Mouse (Mus musculus) adrenal gland, adult (tissue): ENCODE measurements around the gene Zbtb32.

Source experiments
- DNase-seq, 2 experiments: peaks; one replicate each; pipeline ENCODE4 v3.0.0; 2022 to 2023; ENCODE audit warnings: low spot score in 1 of 2; ENCODE audit not compliant: inconsistent age in 2 of 2

Gene Zbtb32

DNA sequence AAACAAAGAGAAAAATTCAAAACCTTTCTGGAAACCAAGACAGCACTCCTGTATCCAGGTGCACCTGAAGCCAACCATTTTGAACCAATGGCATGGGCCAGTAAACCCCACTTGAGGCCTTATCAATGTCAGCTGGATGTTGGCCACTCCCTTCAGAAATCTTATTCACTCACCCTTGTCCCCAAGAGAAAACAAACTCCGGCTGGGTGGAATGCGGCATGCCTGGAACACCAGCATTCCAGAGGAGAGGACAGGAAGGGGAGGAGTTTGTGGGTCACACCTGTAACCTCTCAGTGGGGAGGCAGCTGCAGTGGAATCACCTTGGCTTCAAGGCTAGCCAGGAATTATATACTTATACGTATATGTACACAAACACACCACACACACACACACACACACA is 3.9 kb upstream of the Zbtb32 start:
- DNase-seq = no peak

DNA sequence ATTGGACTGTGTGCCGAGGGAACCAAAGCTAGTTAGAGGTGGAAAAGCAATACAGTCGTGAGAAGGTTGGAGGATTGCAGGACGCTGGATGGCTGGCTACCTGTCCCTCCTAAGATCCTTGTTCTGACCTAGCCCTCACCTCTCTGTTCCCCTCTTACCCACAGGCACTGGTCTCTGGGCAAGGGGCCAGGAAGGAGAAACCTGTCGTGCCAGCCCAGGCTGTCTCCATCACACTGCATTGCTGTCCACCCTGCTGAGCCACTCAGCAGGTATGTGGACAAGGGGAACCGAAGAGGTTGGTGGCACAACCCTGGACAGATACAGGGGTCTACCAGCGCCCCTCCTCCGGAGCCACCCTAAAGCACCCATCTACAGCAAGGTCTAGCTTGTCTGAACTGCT is 1.9 kb upstream of the Zbtb32 start:
- no peak for DNase-seq

DNA sequence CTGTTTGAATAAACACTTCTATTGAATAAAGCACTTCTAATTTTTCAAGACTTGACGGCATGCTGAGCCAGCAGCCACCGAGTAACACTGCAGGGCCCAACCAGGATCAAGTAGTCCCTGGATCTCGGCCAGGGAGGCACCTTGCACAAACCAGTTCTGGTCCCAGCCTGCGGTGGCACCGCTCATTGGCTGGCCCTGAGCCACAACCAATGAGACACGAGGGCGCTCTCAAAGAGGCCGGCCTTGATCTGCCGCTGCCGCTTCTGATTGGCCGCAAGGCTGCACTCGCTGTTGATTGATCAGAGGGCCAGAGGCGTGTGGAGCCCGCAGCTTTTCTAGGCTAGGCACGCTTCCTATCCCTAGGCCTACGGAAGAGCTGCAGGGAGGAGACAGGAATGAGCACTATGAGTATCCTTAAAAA is 1.2 kb upstream of the Zbtb32 start:
- DNase-seq = peak; percentile 95 to 96

DNA sequence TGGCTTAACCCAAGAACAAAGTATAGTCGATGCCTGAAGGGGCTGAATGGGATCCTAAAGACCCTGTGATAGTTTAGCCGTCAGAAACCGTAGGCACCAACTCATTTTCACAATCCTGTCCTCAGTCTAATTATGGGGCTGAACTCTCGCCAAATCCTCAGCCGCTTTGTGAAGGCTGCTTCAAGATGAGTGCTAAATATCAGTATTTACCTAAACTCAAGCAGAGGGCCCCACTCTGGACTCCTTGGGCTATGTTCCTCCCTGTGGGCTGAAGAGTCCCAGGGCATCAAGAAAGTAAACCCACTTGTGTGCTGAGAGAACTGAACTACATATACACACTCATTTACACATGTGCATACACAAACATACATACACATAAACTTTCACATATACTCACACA is 1.9 kb downstream of the Zbtb32 start:
- DNase-seq = no peak

DNA sequence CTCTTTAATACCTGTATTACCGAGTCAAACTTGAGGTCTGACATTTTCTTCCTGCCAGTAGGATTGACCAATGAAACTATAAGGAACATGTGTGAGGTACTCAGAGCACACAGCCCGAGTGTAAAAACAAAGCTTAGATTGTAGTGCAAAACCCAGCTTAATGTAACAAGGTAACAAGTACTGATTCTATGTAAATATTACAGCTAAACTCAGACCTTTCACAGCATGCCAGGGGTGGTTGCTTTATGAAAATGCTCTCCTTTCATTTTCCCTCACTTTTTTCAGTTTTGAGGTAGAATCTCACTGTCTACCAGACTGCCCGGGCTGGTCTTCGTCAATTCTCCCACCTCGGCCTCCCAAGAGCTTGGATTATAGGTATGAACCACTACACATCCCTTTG is 2.6 kb downstream of the Zbtb32 start:
- no peak for DNase-seq

DNA sequence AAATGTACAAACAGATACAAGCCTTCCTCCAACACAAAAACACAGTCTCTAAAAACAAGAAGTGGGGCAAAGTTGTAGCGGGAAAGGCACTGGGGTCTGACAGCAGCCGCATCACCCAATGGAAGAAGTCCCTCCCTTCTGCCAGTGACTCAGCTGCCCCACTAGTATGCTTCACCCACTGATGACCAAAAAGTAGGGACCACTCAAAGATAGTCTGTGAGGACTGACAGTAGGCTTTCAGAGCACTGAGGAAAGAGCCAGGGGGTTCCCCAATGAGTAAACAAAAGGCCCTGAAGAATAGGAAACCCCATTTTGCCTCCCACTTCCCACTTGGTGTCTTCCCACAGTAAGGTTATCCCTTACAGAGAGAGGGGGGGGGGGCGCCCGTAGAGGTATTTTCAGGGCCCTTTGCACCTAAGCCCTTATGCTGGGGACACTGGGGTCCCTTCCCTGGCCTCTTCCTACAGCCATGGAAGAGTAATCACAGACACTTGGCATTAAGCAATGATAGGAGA is 4.1 kb downstream of the Zbtb32 start:
- no peak for DNase-seq

DNA sequence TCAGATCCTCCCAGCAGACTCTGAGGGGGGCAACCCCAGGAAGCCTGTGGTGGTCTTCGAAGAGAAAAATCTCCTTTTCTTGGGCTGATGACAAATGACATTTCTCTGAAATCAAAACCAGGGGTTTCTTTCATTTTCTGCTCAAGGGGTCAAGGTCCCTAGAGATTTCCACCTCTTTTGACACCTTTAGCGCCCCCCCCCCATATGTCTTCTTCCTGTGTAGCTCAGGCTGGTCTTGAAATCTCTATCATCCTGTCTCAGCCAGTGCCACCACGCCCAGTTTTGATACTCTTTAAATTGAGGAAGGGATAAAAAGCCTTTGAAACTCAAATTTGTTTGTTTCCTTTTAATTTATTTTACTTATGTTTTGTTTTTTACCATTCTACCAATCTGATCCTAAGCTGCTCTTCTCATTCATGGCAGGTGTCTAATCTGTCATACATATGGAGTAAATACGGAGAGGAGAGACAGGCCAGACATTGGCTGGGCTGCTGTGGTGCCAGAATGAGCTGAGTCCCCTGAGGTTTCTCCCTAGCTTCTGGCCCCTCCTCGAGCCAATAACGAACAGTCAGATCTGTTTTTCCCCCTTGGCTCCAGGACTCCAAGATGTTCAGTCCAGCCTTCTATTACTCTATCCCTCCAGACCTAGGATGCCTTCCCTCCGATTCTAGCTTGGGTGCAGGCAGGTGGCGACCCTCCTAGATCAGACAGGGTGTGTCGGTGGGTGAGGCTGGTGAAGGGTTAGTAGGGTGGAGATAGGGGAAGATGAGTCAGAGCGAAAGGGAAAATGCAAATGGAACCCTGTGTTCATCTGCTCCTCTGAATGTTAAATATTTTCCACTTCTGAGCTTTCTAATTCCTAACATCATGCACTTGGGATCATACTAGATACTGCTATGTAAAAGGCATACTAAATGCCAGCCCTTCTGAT is 4.9 kb downstream of the Zbtb32 start:
- no peak for DNase-seq

DNA sequence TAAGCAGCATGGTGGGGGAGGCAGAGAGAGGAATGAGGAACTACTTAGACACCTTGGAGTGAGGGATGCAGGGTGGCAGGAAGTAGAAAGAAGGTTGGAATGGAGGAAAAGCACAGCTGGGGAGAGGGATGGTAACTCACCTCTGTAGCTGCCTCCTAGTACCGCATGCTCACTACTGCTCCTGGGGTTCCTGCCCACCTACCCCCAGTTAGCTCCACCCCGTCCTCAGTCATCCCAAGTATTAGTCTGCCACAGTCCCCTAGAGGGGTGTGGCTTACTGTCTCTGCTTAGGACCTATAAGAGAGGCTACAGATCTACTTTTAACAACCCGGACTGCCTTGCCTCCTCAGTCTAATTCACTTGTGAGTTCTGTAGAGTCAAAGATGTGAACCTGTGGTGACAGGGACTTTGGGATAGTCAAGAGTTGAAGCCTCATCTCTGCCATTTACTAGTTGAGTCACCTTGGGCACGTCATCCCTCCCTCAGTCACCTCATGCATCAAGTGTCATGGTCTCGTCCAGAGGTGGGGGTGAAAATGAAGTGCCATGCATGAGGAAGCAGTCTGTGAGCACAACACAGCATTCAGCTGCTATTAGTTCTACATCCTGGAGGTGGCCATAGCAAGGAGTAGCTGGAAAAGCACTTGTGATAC is 5.8 kb downstream of the Zbtb32 start:
- DNase-seq = peak in 1 of 2 experiments; percentile 69

DNA sequence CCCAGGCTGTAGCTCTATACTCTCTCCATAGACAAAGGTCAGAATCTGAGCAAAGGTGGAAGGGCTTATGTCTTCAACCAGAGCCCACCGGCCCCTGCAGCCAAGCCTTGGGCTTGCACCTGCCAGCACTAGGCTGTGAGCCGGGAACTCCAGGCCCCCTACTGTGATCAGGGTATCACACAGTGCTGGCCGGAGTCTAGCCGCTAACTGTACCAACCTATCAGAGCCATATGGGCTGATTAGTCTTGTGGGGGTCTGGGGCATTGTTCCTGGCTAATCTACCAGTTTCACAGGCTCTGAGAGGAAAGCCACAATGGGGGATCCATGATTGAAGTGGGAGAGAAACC is 7.1 kb downstream of the Zbtb32 start:
- DNase-seq = no peak

DNA sequence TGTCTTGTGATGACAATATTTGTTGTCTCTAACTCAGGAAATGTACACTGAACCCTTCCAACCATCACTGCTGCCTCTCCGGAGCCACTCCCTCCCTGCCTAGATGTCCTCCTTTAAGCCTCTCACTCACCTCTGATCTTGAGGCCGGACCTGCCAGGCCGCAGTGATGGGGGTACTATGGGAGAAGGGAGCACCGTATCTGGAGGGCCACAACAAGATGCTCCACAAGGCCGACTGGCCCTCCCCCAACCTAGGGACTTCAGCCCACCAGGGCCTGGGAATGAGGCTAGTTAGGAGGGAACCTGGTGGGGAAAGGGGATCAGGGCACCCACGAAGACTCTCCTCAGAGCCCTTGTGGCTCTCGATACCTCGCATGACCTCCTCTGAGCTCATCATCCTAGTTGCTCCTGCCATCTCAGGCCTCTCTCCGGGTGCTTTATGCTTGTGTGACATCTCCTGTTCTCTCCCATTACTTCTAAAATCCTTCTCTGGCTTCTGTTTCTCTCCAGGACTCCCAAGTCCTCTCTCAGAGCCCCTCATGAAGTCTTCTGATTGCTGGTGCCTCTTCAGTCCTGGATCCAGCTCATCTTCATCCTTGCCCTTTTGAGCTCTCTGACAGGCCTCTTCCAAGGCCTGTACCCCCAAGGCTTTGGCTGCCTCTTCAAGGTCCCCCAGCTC is 7.6 kb downstream of the Zbtb32 start:
- DNase-seq = peak in 1 of 2 experiments; percentile 67

DNA sequence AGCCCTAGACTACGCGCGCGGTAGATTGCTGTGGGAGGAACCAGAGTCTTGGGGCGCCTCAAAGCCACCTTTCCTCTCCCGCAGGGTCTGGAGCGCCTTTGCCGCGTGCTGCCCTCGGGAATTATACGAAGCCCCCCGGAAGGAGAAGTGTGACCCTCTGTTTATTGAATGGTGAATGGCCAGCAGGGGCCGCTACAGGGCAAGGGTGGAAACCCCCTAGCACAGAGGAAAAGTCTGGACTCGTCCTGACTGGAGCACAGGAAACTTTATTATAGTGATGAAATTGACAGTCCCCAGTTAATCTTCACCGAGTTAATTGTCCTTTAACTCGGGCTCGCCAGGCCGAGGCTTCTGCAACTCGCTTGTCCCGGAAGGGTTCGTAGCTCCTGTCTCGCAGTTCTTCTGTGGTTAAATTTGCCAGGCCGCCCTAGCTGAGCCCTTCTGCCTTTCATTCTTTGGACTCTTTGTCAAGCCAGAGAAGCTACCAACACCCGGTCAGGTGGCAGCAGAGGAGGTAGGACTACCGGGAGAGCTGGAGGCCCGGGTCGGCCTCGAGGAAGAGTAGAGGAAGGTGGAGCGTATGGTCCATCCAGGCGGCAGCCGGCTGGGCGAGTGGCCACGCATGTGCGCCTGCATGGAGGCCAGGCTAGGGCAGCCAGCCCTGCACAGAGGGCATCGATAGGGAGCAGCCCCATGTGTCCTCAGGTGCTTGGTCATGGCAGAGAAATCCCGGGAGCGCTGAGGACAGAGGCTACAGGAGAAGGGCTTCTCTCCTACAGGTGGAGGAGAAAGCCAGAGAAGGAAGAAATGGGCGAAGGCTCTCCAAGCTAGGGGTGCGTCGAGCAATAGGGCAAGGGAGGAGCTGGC is 9.0 kb downstream of the Zbtb32 start:
- peak; percentile 87 to 96 for DNase-seq

DNA sequence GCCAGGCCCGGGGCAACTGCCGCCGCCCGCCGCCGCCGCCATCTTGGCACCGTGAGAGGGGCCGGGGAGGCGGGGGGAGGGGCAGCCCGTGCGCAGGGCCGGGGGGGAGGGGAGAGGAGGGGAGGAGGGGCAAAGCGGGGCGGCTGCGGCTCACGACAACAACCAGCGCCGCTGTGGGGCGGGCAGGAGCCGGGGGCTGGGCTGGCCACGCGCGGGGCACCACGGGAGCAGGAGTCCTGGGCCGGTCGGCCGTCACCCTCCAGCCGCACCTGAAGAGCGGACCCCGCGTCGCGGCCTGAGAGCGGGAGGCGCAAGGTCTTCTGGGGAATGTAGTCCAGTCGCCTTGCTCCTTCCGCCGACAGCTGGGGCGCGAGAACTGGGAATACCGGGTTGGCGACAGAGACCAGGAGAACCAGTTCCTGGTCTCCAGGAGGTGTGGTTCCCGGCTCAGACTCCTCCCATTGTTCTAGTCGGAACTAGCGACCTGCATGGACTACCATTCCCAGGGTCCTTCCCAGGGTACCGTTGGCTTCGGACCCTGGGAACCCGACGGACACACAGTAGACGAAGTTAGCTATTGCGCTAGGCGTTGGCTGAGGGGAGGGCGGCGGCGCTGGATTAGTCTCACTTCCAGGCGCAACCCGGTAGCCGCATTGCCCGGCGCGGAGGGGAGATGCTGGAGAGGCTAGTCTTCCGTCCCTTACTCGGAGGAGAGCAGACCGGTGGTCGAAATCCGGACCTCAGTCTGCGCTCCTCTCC is 9.9 kb downstream of the Zbtb32 start, which contains the start of gene Kmt2b:
Kmt2b (minus strand) TSS at position 51 of the 759 bp plus-strand sequence.
- DNase-seq = peak; percentile 99

DNA sequence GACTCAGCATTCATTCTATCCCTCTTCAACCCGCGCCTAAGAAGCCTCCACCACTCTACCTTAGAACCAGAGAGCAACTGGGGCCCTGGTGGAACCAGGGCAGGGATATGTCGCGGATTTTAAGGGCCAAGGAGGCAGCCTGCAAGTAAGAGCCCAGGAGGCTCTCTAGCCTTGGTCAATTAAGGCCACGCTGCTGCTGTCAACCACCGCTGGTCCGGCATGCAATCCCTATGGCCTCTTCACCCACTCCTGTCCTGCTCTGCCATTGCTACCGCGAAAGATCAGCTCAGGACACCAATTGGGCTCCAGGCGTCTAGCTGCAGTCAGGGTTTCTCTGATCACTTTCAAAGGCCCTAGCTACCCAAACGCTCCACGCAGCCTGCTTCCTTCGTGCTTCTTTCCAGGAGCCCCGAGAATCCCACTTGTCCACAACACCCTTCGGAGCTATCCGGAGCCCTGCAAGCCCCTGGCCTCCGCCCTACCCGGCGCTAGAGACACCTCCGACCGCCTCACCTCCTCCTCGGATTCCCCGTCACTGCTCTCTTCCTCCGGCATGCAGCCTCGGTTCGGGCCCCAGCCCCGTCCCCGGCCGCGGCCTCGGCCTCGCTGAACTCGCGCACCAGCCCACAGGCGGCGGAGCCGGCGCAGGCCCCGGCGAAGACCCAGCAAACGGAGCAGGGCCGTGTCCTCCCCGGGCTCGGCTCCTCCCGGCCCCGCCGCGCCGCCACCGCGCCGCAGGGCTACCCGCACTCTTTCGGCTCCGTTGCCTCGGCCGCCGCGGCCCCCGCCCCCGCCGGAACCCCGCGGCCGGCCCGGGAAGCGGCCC is 10.7 kb downstream of the Zbtb32 start:
- peak in 1 of 2 experiments; percentile 91 for DNase-seq

DNA sequence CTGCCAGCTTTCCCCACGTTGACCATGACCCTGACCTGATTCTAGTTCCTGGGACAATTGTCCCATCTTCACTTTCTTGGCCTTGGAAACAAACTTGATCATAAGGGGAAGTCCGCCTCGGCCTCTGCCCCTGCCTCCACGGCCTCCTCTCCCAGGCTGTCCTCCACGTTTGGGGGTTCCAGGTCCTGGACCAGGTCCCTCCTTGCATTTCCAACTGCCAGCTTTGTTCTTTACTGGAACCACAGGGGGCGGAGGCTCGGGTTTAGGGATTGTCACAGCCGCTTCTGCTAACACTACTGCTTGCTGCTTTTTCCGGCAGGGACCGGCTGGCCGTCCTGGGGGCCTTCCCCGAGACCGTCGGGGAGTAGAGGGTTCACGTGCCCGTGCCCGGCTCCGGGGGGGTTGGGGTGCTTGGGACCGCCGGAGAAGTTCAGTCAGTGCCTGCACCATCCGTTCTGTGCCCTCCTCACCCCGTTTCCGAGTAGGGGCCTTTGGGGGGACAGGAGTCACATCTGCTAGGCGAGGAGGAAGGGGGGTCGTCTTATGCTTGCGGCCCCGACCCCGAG is 12.2 kb downstream of the Zbtb32 start:
- DNase-seq = peak in 1 of 2 experiments; percentile 66

DNA sequence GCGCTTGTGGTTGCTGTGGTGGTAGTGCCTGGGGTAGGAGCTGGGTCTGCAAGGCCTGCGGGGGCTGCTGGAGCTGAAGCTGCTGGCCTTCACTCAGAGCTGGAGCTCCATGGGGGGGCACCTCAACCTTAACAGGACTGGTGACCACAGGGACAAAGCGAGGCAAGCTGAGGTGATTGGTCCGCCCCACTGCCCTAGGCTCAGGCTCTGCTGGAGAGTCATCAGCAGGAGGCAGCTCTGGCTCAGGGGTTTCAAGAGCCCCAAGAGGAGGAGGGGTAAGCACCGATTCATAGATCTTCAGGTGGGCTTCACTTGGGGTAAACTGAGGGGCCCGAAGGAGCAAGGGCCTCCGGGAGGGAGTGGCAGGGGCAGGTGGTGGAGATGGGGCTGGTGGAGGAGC is 13.5 kb downstream of the Zbtb32 start:
- DNase-seq = peak in 1 of 2 experiments; percentile 40

DNA sequence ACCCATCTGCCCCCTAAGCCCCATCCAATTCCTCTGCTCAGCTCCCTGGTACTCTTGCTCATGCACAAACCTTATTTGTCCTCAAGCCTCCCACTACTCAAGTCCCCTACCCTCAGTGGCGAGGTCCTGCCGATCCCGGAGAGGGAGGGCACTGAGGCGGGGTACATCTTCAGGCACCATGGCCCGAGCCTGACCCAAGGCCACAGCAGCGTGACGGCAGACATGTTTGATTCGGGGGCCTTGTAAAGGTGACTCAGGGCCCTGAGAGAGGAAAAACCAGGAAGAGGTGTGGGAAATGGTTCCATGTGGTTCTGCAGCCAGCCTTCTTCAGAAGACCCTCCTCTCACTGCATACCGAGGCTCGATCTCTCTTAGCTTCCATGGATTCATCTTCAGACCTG is 14.4 kb downstream of the Zbtb32 start:
- peak in 1 of 2 experiments; percentile 73 for DNase-seq

DNA sequence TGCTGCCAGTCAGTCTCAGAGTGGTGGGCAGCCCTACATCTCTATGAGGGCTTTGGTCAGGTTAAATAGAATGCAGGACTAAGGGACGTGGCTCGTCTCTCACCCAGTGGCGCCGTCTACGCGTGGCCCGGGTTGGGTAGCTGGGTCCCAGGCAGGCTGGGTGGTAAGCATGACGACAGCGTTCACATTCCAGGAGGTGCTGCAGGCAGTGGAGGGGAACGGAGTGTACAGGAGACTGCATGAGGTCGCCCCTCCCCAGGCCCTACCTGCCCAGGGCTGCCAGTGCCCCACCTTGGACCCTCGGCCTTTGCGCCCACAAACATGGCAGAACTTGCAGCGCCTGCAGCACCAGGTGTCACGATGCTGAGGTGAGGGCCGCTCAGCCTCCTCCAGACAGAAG is 17.2 kb downstream of the Zbtb32 start:
- peak in 1 of 2 experiments; percentile 31 for DNase-seq

DNA sequence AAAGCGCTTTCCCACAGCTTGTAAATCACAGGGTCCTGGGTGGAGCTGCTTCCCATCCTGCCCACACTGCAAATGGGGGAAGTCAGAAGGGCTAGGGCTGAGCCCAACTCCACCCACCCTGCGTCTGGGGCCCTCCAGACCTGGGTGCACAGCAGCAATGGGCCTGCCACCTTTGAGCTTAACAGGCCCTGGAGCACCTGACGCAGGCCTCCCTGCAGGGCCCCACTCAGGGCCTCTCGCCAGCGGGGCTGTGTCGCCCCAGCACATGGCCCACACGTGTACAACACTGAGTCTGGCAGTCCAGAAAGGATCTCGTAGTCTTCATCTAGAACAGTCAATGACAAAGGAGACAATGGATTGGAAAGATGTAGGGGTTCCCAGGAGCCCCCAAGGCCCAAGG is 18.8 kb downstream of the Zbtb32 start:
- DNase-seq = peak in 1 of 2 experiments; percentile 10

DNA sequence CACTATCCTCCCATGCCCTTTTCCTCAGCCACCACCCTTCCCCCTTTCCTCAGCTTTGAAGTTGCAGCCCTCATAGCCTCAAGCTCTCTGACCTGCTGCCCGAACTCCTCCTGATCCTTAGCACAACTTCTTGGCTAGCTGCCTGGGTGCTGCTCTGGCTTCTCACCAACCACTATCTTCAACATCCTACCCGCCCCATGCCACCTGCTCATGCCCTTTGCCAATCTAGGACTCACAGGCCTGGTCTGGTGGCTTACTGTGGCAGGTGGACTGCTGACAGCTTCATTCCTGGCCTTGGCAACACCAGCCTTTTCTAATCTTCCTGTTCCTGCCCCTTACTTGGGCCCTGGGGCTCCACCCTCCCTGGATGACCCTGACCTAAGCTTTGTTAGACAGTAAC is 25.7 kb downstream of the Zbtb32 start:
- DNase-seq = peak; percentile 78 to 90
